ENCODE assay signal across 9 mouse cellular contexts in the genomic region with DNA sequence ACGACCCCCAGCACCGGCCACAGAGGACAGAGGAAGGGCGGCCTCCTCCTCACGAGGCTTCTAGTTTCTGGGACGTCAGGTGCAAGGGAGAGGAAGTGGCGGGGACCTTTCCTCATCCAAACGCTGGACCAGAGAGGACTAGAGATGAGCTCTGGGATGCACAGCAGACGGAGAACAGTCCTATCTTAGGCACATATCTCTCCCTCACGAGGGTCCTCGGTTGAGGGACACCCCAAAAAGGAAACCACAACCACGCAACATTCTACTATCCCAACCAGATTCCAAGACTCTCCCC. TPM values are rescaled to one million over a fixed set of nuclear protein-coding genes. Genes with fewer than 3 reads are reported as not detected.
DNase-seq lines count a peak whose midpoint lies in the region; ATAC-seq and TF ChIP-seq lines count a peak whose summit lies in the region.
"Had no signal": no experiment of that assay in that cellular context is flagged by ENCODE, and none has a peak within 500 bp of the region (broad histone marks: within the 10 kb centered on the region; RNA-seq: fewer than 3 reads in every experiment).

No protein-coding gene starts in this region.

- peak overlapping the region; percentile 99 for H3K9ac ChIP-seq in forebrain, postnatal 0 days
- no peak overlapping the region for H3K9ac ChIP-seq in liver, embryonic 16.5 days (ENCODE audit: low read depth, low read length)

- ATAC-seq in forebrain, postnatal 0 days: no peak
- ATAC-seq in liver, embryonic 16.5 days (ENCODE audit: low read depth): no peak

- H3K4me1 ChIP-seq in cerebellum, adult 2 months (ENCODE audit: control insufficient read depth, insufficient read depth, low read length): peaks cover 29% of the 10 kb centered on the region
- peaks cover 92% of the 10 kb centered on the region for H3K4me1 ChIP-seq in E14TG2a.4 (replicated peaks; ENCODE audit: low read depth, low read length)
- peaks cover 24% of the 10 kb centered on the region; the same call in 1 of the 2 replicates for H3K4me1 ChIP-seq in forebrain, postnatal 0 days (ENCODE audit: insufficient read depth)
- H3K4me1 ChIP-seq in liver, embryonic 16.5 days (ENCODE audit: control insufficient read depth, low read depth, low read length): peaks cover 32% of the 10 kb centered on the region

- H3K4me3 ChIP-seq in cerebellum, adult 2 months (replicated peaks; ENCODE audit: insufficient read depth, low read depth, low read length): peak overlapping the region; percentile 83
- H3K4me3 ChIP-seq in E14TG2a.4 (replicated peaks; ENCODE audit: low read length): peak overlapping the region; percentile 86
- H3K4me3 ChIP-seq in forebrain, postnatal 0 days (ENCODE audit: low read depth, low read length): peak overlapping the region; percentile 95
- H3K4me3 ChIP-seq in liver, embryonic 16.5 days (ENCODE audit: low read depth, low read length): no peak overlapping the region; the same call in 1 of the 2 replicates

- H3K36me3 ChIP-seq in E14TG2a.4 (ENCODE audit: insufficient read depth, low read length): 0 out of 2 replicates have a peak, but pooled peaks cover 3% of the 10 kb centered on the region
- H3K36me3 ChIP-seq in forebrain, postnatal 0 days (ENCODE audit: insufficient read depth): no peaks in the 10 kb centered on the region
- no peaks in the 10 kb centered on the region for H3K36me3 ChIP-seq in liver, embryonic 16.5 days (ENCODE audit: control insufficient read depth, insufficient read depth)

- no peaks in the 10 kb centered on the region for H3K9me3 ChIP-seq in E14TG2a.4 (ENCODE audit: low read length)
- H3K9me3 ChIP-seq in forebrain, postnatal 0 days (ENCODE audit: low read length): no peaks in the 10 kb centered on the region
- H3K9me3 ChIP-seq in liver, embryonic 16.5 days (replicated peaks; ENCODE audit: control insufficient read depth, low read length): peaks cover 2% of the 10 kb centered on the region; the same call in 1 of the 2 replicates

- WGBS in cerebellum, adult 2 months: 6% methylated on average over 11 of the region's 11 CpGs
- 3% methylated on average over 11 of the region's 11 CpGs for WGBS in forebrain, postnatal 0 days
- WGBS in liver, embryonic 16.5 days (ENCODE audit: insufficient replicate concordance): under 1% methylated on average over 11 of the region's 11 CpGs

- no peak overlapping the region for H3K27ac ChIP-seq in cerebellum, adult 2 months (ENCODE audit: insufficient read depth, low read length)
- peak overlapping the region; percentile 100 for H3K27ac ChIP-seq in forebrain, postnatal 0 days (ENCODE audit: low read depth, low read length)
- H3K27ac ChIP-seq in liver, embryonic 16.5 days (ENCODE audit: low read length): no peak overlapping the region

- DNase-seq in cerebellum, adult 2 months: no peak
- no peak for DNase-seq in cerebellum, adult 11 months
- DNase-seq in forebrain, postnatal 0 days: no peak
- DNase-seq in thymus, postnatal 4 days: no peak
- no peak for DNase-seq in right cerebral cortex, postnatal 4 days
- DNase-seq in frontal cortex, postnatal 14 days (ENCODE audit: low spot score in 2 of 2): no peak

- H3K4me2 ChIP-seq in forebrain, postnatal 0 days (ENCODE audit: low read depth): peak overlapping the region; percentile 97
- peak overlapping the region; percentile 54 for H3K4me2 ChIP-seq in liver, embryonic 16.5 days (ENCODE audit: low read depth, low read length)

- TF ChIP-seq POLR2A in cerebellum, adult 2 months (IDR thresholded peaks at IDR 0.05; ENCODE audit: borderline replicate concordance, insufficient read depth, low read length): no peak

- no peaks in the 10 kb centered on the region for H3K27me3 ChIP-seq in cerebellum, adult 2 months (ENCODE audit: control insufficient read depth, insufficient read depth, low read length)
- peaks cover 82% of the 10 kb centered on the region for H3K27me3 ChIP-seq in E14TG2a.4 (ENCODE audit: insufficient read depth, low read length)
- H3K27me3 ChIP-seq in forebrain, postnatal 0 days (ENCODE audit: insufficient read depth, low read length): no peaks in the 10 kb centered on the region
- peaks cover 75% of the 10 kb centered on the region for H3K27me3 ChIP-seq in liver, embryonic 16.5 days (ENCODE audit: control insufficient read depth, insufficient read depth, low read depth, low read length)

- no peak for TF ChIP-seq CTCF in cerebellum, adult 2 months (IDR thresholded peaks at IDR 0.05; ENCODE audit: borderline replicate concordance, insufficient read depth, low read depth, low read length)
- no peak for TF ChIP-seq CTCF in E14TG2a.4 (conservative IDR thresholded peaks at IDR 0.05; ENCODE audit: low read length)
- TF ChIP-seq CTCF in forebrain, postnatal 0 days (IDR thresholded peaks at IDR 0.05; ENCODE audit: low read depth): no peak

RNA-seq across cellular contexts. Expression of a gene that starts 2.7 kb away (rescaled TPM):
- polyA plus RNA-seq in cerebellum, adult 2 months (2012; rRNA removed): 478 and 518 TPM in 2 replicates
- total RNA-seq in forebrain, postnatal 0 days (2014; rRNA removed): 568 and 711 TPM in 2 replicates
- 196 and 250 TPM in 2 replicates for polyA plus RNA-seq in forebrain, postnatal 0 days (2015; fragmentation: Nextera tagmentation; extraction: Ambion mirVana)
- polyA plus RNA-seq in liver, embryonic 16.5 days (2015; fragmentation: Nextera tagmentation; extraction: Ambion mirVana): 3.9 and 5.3 TPM in 2 replicates

RNA-seq across cellular contexts. Expression of a gene that starts 38.7 kb away (rescaled TPM):
- not detected in 2 replicates for polyA plus RNA-seq in cerebellum, adult 2 months (2012; rRNA removed)
- not detected in 2 replicates for total RNA-seq in forebrain, postnatal 0 days (2014; rRNA removed)
- polyA plus RNA-seq in forebrain, postnatal 0 days (2015; fragmentation: Nextera tagmentation; extraction: Ambion mirVana): 0.13 and 0.16 TPM in 2 replicates
- not detected in 2 replicates for polyA plus RNA-seq in liver, embryonic 16.5 days (2015; fragmentation: Nextera tagmentation; extraction: Ambion mirVana)
- total RNA-seq: hematopoietic stem cell, adult 5-6 weeks had no signal

Comparison
In these comparisons a context has a peak if more than half of its experiments do, and no peak if none do; other contexts are left out.
1. RNA of a gene that starts 2.7 kb away (polyA plus RNA-seq): 478 to 518 TPM in cerebellum, adult 2 months and 196 to 250 TPM in forebrain, postnatal 0 days; 3.9 to 5.3 TPM in liver, embryonic 16.5 days; every median in the first group is over 10 times any median in the second.